Mouse (Mus musculus) hindbrain, embryonic 12.5 days (tissue): ENCODE results near the gene Ccnl1. TPM values are rescaled to one million over a fixed set of nuclear protein-coding genes. Genes with fewer than 3 reads are reported as not detected.

ENCODE experiments used
- ATAC-seq: fragments of 200-750 bp; cut with Nextera tagmentation; 2 replicates; pipeline ENCODE4 v1.8.0; 2017; ENCODE audit warnings: moderate TSS enrichment; ENCODE audit not compliant: low FRiP score
- H3K27ac ChIP-seq: fragments of 300-500 bp; sonication (generic); 2 replicates; pipeline ENCODE4 v1.5.1; 2016; ENCODE audit warnings: mild to moderate bottlenecking
- H3K27me3 ChIP-seq: fragments of 300-500 bp; sonication (generic); 2 replicates; pipeline ENCODE4 v1.6.1; 2016; ENCODE audit warnings: mild to moderate bottlenecking
- H3K36me3 ChIP-seq: fragments of 300-500 bp; sonication (generic); 2 replicates; pipeline ENCODE4 v1.6.1; 2016; ENCODE audit warnings: mild to moderate bottlenecking
- H3K4me1 ChIP-seq: fragments of 300-500 bp; sonication (generic); 2 replicates; pipeline ENCODE4 v1.6.1; 2016
- H3K4me2 ChIP-seq: fragments of 300-500 bp; sonication (generic); replicated peaks from 2 replicates; pipeline ENCODE4 v1.6.1; 2016; ENCODE audit warnings: mild to moderate bottlenecking
- H3K4me3 ChIP-seq: fragments of 300-500 bp; sonication (generic); 2 replicates; pipeline ENCODE4 v1.5.1; 2016; ENCODE audit warnings: mild to moderate bottlenecking
- H3K9ac ChIP-seq: fragments of 300-500 bp; sonication (generic); 2 replicates; pipeline ENCODE4 v1.6.1; 2016; ENCODE audit warnings: mild to moderate bottlenecking, moderate library complexity
- H3K9me3 ChIP-seq: fragments of 300-500 bp; sonication (generic); replicated peaks from 2 replicates; pipeline ENCODE4 v1.6.1; 2016; ENCODE audit warnings: mild to moderate bottlenecking
- WGBS: fragments of 180-500 bp; shearing (Covaris S2); methylation state at CpG from one replicate; pipeline ENCODE4 v1.1.7; 2016; 5-methylcytosine and 5-hydroxymethylcytosine counted together
- polyA plus RNA-seq: library from polyadenylated mRNA; unstranded; fragments of >200 nt; fragmentation: Nextera tagmentation; extraction: Ambion mirVana; gene quantifications from 2 replicates; pipeline ENCODE4 v1.2.1, GENCODE M21; 2016

The Ccnl1 gene
- polyA plus RNA-seq, 1 experiment from 2014 or later: 122 TPM

DNA sequence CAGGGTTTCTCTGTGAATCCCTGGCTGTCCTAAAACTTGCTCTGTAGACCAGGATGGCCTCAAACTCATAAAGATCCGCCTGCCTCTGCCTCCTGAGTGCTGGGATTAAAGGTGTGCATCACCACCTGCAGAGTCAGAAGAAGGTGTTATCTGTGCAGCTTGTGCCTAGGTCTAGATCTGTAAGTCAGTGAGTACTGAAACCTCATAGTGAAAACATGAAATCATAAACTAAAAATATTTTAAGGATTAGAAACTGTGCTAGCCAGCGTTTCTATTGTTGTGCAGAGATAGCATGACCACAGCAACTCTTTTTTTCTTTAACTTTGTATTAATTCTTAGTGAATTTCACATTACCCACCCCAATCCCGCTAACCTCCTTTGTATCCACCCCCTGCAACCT, 46.8 kb downstream of the Ccnl1 start:
- no peak for ATAC-seq
- no peak overlapping the region for H3K27ac ChIP-seq
- H3K4me3 ChIP-seq: no peak overlapping the region
- no peaks in the 10 kb centered on the region for H3K4me1 ChIP-seq
- no peak overlapping the region for H3K4me2 ChIP-seq
- H3K9ac ChIP-seq: no peak overlapping the region
- H3K9me3 ChIP-seq: no peaks in the 10 kb centered on the region
- WGBS: 96% methylated on average over 3 of the region's 3 CpGs
- no peaks in the 10 kb centered on the region for H3K36me3 ChIP-seq
- H3K27me3 ChIP-seq: no peaks in the 10 kb centered on the region

DNA sequence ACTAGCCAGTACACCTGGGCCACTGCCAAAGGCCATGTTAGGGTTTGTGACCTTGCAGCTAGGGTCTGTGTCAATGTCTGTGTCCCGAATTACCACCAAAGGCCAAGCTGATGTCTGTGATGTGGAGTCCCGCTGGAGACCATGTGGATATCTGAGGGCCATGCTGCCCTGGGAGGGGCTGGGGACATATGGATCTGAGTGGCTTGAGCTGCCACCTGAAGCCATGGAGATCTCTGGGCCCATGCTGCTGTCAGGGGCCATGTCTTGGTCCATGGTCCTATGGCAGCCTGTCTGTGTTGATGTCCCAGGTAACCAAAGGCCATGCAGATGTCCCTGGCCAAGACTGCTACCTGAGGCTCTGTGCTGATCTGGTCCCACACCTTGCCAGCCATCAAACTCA, 48.6 kb downstream of the Ccnl1 start:
- Histone ChIP-seq H3K4me3 (no peak overlapping the region), H3K27me3 (no peaks in the 10 kb centered on the region), H3K4me2 (no peak overlapping the region), H3K9ac (no peak overlapping the region), H3K9me3 (no peaks in the 10 kb centered on the region), H3K36me3 (no peaks in the 10 kb centered on the region), H3K27ac (no peak overlapping the region), H3K4me1 (no peaks in the 10 kb centered on the region)
- ATAC-seq: no peak
- WGBS: 100% methylated on average over 2 of the region's 2 CpGs

DNA sequence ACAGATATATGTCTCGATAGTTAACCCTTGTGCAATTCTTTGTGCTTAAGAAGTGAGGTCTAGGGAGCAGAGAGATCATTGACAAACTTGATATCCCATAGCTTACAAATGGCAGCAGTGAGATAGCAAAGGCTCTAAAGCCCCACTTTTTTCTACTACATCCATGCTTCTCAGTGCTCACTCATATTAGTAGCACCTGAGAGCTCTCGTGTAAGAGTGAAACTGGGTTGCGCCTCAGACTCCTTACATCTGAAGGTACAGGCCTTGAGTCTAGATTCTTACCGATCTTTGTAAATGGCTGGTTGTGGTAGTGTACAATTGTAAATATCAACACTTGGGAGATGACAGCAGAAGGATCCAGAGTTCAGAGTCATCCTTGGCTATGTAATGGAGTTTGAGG, 50.5 kb downstream of the Ccnl1 start:
- Histone ChIP-seq H3K4me3 (no peak overlapping the region), H3K9me3 (no peaks in the 10 kb centered on the region), H3K27ac (no peak overlapping the region), H3K9ac (no peak overlapping the region), H3K36me3 (no peaks in the 10 kb centered on the region), H3K4me2 (no peak overlapping the region), H3K4me1 (no peaks in the 10 kb centered on the region; the same call in 1 of the 2 replicates), H3K27me3 (no peaks in the 10 kb centered on the region)
- no peak for ATAC-seq
- 98% methylated on average over 4 of the region's 4 CpGs for WGBS

DNA sequence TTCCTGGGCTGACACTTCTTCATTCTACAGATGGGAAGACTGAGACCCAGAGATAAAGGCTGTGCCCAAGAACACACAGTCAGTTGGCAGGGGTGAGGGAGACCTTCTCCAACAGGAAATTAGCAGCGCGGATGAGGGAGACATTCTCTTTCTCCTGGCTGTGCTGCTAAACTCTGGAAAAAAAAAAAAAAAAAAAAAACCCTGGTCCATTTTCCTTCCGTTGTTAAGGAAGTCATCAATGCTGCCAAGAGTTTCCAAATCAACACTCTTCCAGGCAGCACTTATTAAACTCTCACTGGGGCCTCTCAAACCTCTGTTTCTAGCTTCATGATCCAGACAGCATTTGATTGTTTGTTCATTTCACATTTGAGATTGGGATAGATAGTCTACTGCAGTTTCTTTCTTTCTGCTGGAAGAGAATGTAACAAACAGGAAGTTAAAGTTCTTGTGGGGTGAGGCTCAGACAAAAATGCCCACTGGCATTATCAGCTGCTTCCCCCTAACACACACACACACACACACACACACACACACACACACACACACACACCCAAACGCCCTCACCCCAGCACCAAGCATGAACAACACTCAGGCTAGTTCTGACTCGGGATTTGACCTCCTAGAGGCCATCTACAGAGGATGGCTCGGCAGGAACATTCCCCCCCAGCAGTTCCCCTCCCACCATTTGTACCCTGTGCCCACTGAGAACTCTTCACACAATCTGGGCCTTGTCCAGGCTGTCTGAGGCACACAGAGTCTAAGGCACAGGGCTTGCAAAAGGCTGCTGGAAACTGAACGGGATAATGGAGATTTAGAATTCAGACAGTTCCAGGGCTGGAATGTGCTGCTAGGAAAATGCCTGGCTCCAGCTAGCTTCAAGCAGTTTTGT, 52.5 kb downstream of the Ccnl1 start:
- 0 out of 2 replicates have a peak overlapping the region, but pooled peaks have one; percentile 4 for H3K27ac ChIP-seq
- 53% methylated on average over 7 of the region's 7 CpGs for WGBS
- H3K4me3 ChIP-seq: no peak overlapping the region
- H3K27me3 ChIP-seq: no peaks in the 10 kb centered on the region
- H3K36me3 ChIP-seq: no peaks in the 10 kb centered on the region
- H3K4me2 ChIP-seq: no peak overlapping the region
- no peak overlapping the region for H3K9ac ChIP-seq
- H3K4me1 ChIP-seq: no peaks in the 10 kb centered on the region; the same call in 1 of the 2 replicates
- H3K9me3 ChIP-seq: no peaks in the 10 kb centered on the region
- no peak for ATAC-seq

DNA sequence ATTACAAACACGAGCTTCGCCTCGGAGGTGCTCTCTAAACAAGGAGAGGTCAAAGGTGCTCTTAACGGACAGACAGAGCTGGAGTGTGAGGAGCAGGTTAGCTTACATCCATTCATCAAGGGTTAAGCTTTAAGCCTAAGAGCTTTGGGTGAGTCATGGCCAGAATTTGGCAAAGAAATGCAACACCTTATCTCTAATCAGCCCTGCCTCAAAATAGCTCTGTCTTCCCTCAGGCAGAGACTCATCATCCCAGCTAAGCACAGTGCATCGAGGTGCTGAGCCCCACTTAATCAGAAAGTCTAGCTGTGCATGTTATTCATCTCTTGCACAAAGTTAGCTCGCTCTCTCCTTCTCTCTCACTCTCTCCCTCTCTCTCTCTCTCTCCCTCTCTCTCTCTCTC, 53.3 kb downstream of the Ccnl1 start:
- no peak for ATAC-seq
- Histone ChIP-seq H3K4me2 (no peak overlapping the region), H3K27ac (no peak overlapping the region; the same call in 1 of the 2 replicates), H3K36me3 (no peaks in the 10 kb centered on the region), H3K9ac (no peak overlapping the region), H3K9me3 (no peaks in the 10 kb centered on the region), H3K27me3 (no peaks in the 10 kb centered on the region), H3K4me1 (no peaks in the 10 kb centered on the region; the same call in 1 of the 2 replicates), H3K4me3 (no peak overlapping the region)
- 39% methylated on average over 6 of the region's 6 CpGs for WGBS

DNA sequence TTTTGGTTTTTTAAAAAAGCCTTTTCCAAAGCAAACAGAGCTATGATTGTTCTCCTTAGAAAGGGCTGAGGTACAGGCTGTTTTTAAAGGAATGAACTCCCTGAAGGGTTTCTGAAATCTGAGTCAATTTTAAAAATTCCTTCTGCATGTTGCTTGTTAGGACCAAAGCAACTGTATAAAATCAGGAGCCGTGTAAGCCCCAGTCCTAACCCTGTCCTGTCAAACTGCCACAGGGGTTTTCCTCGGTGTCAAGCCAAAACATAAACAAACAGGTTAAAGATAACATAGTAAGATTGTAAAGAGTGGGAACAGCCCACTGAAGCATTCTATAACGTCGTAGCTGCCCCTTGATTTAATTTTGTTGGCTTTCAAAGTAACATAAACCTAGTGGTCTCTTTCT, 53.9 kb downstream of the Ccnl1 start:
- no peak overlapping the region for H3K9ac ChIP-seq
- H3K4me1 ChIP-seq: peaks cover under 1% of the 10 kb centered on the region; the same call in 1 of the 2 replicates
- no peak overlapping the region for H3K4me3 ChIP-seq
- ATAC-seq: no peak
- 47% methylated on average over 4 of the region's 4 CpGs for WGBS
- no peaks in the 10 kb centered on the region for H3K9me3 ChIP-seq
- H3K36me3 ChIP-seq: no peaks in the 10 kb centered on the region
- H3K4me2 ChIP-seq: no peak overlapping the region
- no peak overlapping the region for H3K27ac ChIP-seq
- H3K27me3 ChIP-seq: no peaks in the 10 kb centered on the region

DNA sequence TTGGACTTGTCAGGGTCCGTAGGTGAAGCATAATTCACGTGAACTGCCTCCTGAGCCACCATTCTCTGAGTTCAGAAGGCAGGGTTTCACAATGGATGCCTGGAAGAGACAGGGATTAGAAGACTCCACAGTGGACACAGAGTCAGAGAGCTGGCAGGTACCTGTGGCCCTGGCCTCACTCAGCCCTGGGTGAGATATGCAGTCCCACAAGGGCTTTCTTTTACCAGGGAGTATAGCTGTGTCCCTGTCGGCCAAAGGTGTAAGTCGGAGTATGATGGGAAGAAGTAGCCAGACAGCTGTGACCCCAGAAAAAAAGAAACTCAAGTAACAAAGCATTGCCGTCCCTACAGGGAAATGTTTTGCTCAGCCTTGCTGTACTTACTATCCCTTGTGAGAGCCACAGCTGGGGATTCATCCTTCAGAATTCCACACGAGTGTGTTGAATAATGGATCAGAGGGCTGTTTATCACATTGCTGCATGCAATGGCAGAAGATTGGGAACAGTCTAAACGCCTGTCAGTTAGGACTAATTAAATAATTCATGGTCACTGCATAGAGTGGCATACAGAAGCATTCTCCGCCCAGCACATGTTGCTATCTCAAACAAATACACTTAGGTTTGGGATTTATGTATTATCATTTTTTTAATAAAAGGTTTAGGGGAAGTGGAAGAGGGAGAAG, 59.3 kb downstream of the Ccnl1 start:
- no peak overlapping the region for H3K4me3 ChIP-seq
- no peak overlapping the region for H3K4me2 ChIP-seq
- no peaks in the 10 kb centered on the region for H3K27me3 ChIP-seq
- H3K27ac ChIP-seq: no peak overlapping the region
- H3K9ac ChIP-seq: no peak overlapping the region
- no peaks in the 10 kb centered on the region for H3K36me3 ChIP-seq
- H3K4me1 ChIP-seq: peaks cover 10% of the 10 kb centered on the region
- H3K9me3 ChIP-seq: no peaks in the 10 kb centered on the region
- ATAC-seq: 0 out of 2 replicates have a peak, but pooled peaks have one; percentile 61
- 54% methylated on average over 8 of the region's 8 CpGs for WGBS

DNA sequence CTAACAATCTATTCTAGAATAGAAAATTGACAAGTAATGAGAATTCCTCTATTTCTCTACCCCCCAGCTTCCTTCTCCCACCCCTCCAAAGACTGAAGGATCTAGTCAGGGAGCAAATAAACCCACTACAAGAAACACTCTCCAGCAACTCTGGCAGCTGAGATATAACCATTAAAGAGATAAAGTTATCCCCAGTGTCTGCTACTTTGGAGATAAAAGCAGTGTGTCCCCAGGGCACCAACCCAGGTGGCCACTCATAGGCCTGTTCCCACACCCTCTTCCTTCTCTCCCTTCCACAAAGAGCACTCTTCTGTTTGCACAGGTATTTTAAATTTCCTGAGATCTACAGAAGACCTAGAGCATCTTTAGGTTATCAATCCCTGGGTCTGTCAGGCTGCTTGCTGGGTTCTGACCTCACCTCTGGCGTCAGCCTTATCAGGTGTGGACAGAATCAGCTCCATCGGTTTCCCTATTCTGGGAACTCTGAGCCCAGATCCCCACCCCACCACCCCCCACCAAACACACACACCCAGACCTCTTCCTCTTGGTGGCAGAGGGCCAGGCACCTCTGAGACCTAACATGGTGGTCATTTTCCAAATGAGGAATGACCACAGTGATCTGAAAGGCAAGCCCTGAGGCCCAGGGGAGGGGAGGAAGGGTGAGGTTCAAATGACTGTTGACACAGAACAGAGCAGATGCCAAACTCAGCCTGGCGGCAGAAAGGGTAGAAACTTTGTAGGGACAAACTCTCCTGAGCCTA, 60.6 kb downstream of the Ccnl1 start:
- no peaks in the 10 kb centered on the region for H3K27me3 ChIP-seq
- no peak overlapping the region for H3K9ac ChIP-seq
- H3K4me2 ChIP-seq: no peak overlapping the region
- H3K9me3 ChIP-seq: no peaks in the 10 kb centered on the region
- peaks cover 10% of the 10 kb centered on the region for H3K4me1 ChIP-seq
- no peak for ATAC-seq
- H3K4me3 ChIP-seq: no peak overlapping the region
- 62% methylated on average over 3 of the region's 3 CpGs for WGBS
- H3K36me3 ChIP-seq: no peaks in the 10 kb centered on the region
- no peak overlapping the region for H3K27ac ChIP-seq
